ENCODE assay signal across 15 mouse cellular contexts in genomic region chr17:23705525-23706104, GRCm38 (mm10). TPM values are rescaled to one million over a fixed set of nuclear protein-coding genes. Genes with fewer than 3 reads are reported as not detected.
DNase-seq lines count a peak whose midpoint lies in the region; ATAC-seq lines count a peak whose summit lies in the region.
"Had no signal": no experiment of that assay in that cellular context is flagged by ENCODE, and none has a peak within 500 bp of the region (broad histone marks: within the 10 kb centered on the region; RNA-seq: fewer than 3 reads in every experiment).

No protein-coding gene starts in this region.

- no peaks in the 10 kb centered on the region for H3K36me3 ChIP-seq in embryonic facial prominence, embryonic 12.5 days
- no peaks in the 10 kb centered on the region for H3K36me3 ChIP-seq in embryonic facial prominence, embryonic 10.5 days (replicated peaks)
- H3K36me3 ChIP-seq in hindbrain, embryonic 14.5 days (replicated peaks; ENCODE audit: control insufficient read depth, insufficient read depth) = no peaks in the 10 kb centered on the region
- no peaks in the 10 kb centered on the region for H3K36me3 ChIP-seq in hindbrain, embryonic 16.5 days (ENCODE audit: control insufficient read depth, insufficient read depth, low read length)
- H3K36me3 ChIP-seq in liver, embryonic 12.5 days = no peaks in the 10 kb centered on the region
- no peaks in the 10 kb centered on the region for H3K36me3 ChIP-seq in liver, embryonic 11.5 days (ENCODE audit: control insufficient read depth, insufficient read depth, low read length)
- H3K36me3 ChIP-seq in midbrain, embryonic 16.5 days (ENCODE audit: control insufficient read depth, insufficient read depth, low read length) = no peaks in the 10 kb centered on the region
- no peaks in the 10 kb centered on the region for H3K36me3 ChIP-seq in midbrain, embryonic 13.5 days
- H3K36me3 ChIP-seq: embryonic facial prominence, embryonic 15.5 days had no signal

- H3K27ac ChIP-seq in embryonic facial prominence, embryonic 12.5 days = no peak overlapping the region
- no peak overlapping the region for H3K27ac ChIP-seq in embryonic facial prominence, embryonic 10.5 days (replicated peaks)
- H3K27ac ChIP-seq in hindbrain, embryonic 14.5 days = no peak overlapping the region
- H3K27ac ChIP-seq in hindbrain, embryonic 16.5 days (ENCODE audit: low read depth, low read length) = no peak overlapping the region
- H3K27ac ChIP-seq in liver, embryonic 12.5 days = no peak overlapping the region
- H3K27ac ChIP-seq in liver, embryonic 11.5 days (ENCODE audit: low read depth, low read length) = no peak overlapping the region
- H3K27ac ChIP-seq in midbrain, embryonic 16.5 days (ENCODE audit: low read length) = no peak overlapping the region
- H3K27ac ChIP-seq in midbrain, embryonic 13.5 days = no peak overlapping the region
- H3K27ac ChIP-seq: embryonic facial prominence, embryonic 15.5 days; gastrocnemius, adult 2 months had no signal

- no peaks in the 10 kb centered on the region for H3K9me3 ChIP-seq in embryonic facial prominence, embryonic 12.5 days
- H3K9me3 ChIP-seq in embryonic facial prominence, embryonic 10.5 days = no peaks in the 10 kb centered on the region
- H3K9me3 ChIP-seq in hindbrain, embryonic 14.5 days (ENCODE audit: control insufficient read depth, low read length) = no peaks in the 10 kb centered on the region
- H3K9me3 ChIP-seq in hindbrain, embryonic 16.5 days (ENCODE audit: control insufficient read depth, low read length) = no peaks in the 10 kb centered on the region
- H3K9me3 ChIP-seq in liver, embryonic 12.5 days (replicated peaks) = no peaks in the 10 kb centered on the region
- H3K9me3 ChIP-seq in liver, embryonic 11.5 days (ENCODE audit: control insufficient read depth, low read length) = no peaks in the 10 kb centered on the region
- no peaks in the 10 kb centered on the region for H3K9me3 ChIP-seq in midbrain, embryonic 16.5 days (replicated peaks; ENCODE audit: control insufficient read depth, low read length, poor library complexity, severe bottlenecking)
- no peaks in the 10 kb centered on the region for H3K9me3 ChIP-seq in midbrain, embryonic 13.5 days
- H3K9me3 ChIP-seq: embryonic facial prominence, embryonic 15.5 days; megakaryocyte, embryonic 14.5 days had no signal

- WGBS in embryonic facial prominence, embryonic 12.5 days = 73% methylated on average over 7 of the region's 7 CpGs
- 80% methylated on average over 7 of the region's 7 CpGs for WGBS in embryonic facial prominence, embryonic 10.5 days
- 81% methylated on average over 7 of the region's 7 CpGs for whole genome bisulfite sequencing in hindbrain, embryonic 14.5 days
- 80% methylated on average over 7 of the region's 7 CpGs for WGBS in hindbrain, embryonic 16.5 days
- WGBS in liver, embryonic 12.5 days (ENCODE audit: insufficient replicate concordance) = 78% methylated on average over 7 of the region's 7 CpGs
- 70% methylated on average over 7 of the region's 7 CpGs for WGBS in liver, embryonic 11.5 days
- 79% methylated on average over 7 of the region's 7 CpGs for WGBS in midbrain, embryonic 16.5 days
- WGBS in midbrain, embryonic 13.5 days = 72% methylated on average over 7 of the region's 7 CpGs

- no peak overlapping the region for H3K9ac ChIP-seq in embryonic facial prominence, embryonic 12.5 days
- H3K9ac ChIP-seq in hindbrain, embryonic 14.5 days = no peak overlapping the region
- no peak overlapping the region for H3K9ac ChIP-seq in hindbrain, embryonic 16.5 days (ENCODE audit: low read depth, low read length)
- H3K9ac ChIP-seq in liver, embryonic 12.5 days = no peak overlapping the region
- no peak overlapping the region for H3K9ac ChIP-seq in liver, embryonic 11.5 days (ENCODE audit: low read depth, low read length)
- H3K9ac ChIP-seq in midbrain, embryonic 16.5 days (ENCODE audit: low read depth, low read length) = no peak overlapping the region
- H3K9ac ChIP-seq in midbrain, embryonic 13.5 days (replicated peaks) = no peak overlapping the region
- H3K9ac ChIP-seq: embryonic facial prominence, embryonic 15.5 days; liver, postnatal 0 days had no signal

- no peak overlapping the region for H3K4me2 ChIP-seq in embryonic facial prominence, embryonic 12.5 days (replicated peaks)
- H3K4me2 ChIP-seq in hindbrain, embryonic 14.5 days (replicated peaks) = no peak overlapping the region
- no peak overlapping the region for H3K4me2 ChIP-seq in hindbrain, embryonic 16.5 days (ENCODE audit: low read length)
- no peak overlapping the region for H3K4me2 ChIP-seq in liver, embryonic 12.5 days
- no peak overlapping the region for H3K4me2 ChIP-seq in liver, embryonic 11.5 days
- H3K4me2 ChIP-seq in midbrain, embryonic 16.5 days (ENCODE audit: low read length) = no peak overlapping the region
- no peak overlapping the region for H3K4me2 ChIP-seq in midbrain, embryonic 13.5 days (replicated peaks)
- H3K4me2 ChIP-seq: embryonic facial prominence, embryonic 15.5 days had no signal

- H3K27me3 ChIP-seq in embryonic facial prominence, embryonic 12.5 days = peaks cover 15% of the 10 kb centered on the region
- H3K27me3 ChIP-seq in embryonic facial prominence, embryonic 10.5 days (replicated peaks; ENCODE audit: low read depth, poor library complexity, severe bottlenecking) = peaks cover 27% of the 10 kb centered on the region
- peaks cover 23% of the 10 kb centered on the region; the same call in 1 of the 2 replicates for H3K27me3 ChIP-seq in hindbrain, embryonic 14.5 days (ENCODE audit: control insufficient read depth, insufficient read depth, low read length)
- no peaks in the 10 kb centered on the region; the same call in 1 of the 2 replicates for H3K27me3 ChIP-seq in hindbrain, embryonic 16.5 days (replicated peaks; ENCODE audit: control insufficient read depth, insufficient read depth, low read length)
- H3K27me3 ChIP-seq in liver, embryonic 12.5 days (replicated peaks) = peaks cover 79% of the 10 kb centered on the region
- H3K27me3 ChIP-seq in liver, embryonic 11.5 days (replicated peaks; ENCODE audit: control insufficient read depth, insufficient read depth, low read length) = peaks cover 10% of the 10 kb centered on the region
- H3K27me3 ChIP-seq in midbrain, embryonic 16.5 days (ENCODE audit: control insufficient read depth, insufficient read depth, low read depth, low read length) = no peaks in the 10 kb centered on the region; the same call in 1 of the 2 replicates
- peaks cover 22% of the 10 kb centered on the region for H3K27me3 ChIP-seq in midbrain, embryonic 13.5 days

- DNase-seq in embryonic facial prominence, embryonic 10.5 days (ENCODE audit: low spot score) = no peak
- no peak for DNase-seq in hindbrain, embryonic 14.5 days (ENCODE audit: low spot score)
- no peak for DNase-seq in liver, embryonic 11.5 days (ENCODE audit: low spot score)

- H3K4me1 ChIP-seq in embryonic facial prominence, embryonic 12.5 days = peaks cover 10% of the 10 kb centered on the region; the same call in 1 of the 2 replicates
- peaks cover 14% of the 10 kb centered on the region for H3K4me1 ChIP-seq in embryonic facial prominence, embryonic 10.5 days
- no peaks in the 10 kb centered on the region for H3K4me1 ChIP-seq in hindbrain, embryonic 14.5 days (replicated peaks; ENCODE audit: control insufficient read depth, insufficient read depth, low read length)
- no peaks in the 10 kb centered on the region for H3K4me1 ChIP-seq in hindbrain, embryonic 16.5 days (ENCODE audit: control insufficient read depth, insufficient read depth, low read depth, low read length)
- H3K4me1 ChIP-seq in liver, embryonic 12.5 days = no peaks in the 10 kb centered on the region
- H3K4me1 ChIP-seq in liver, embryonic 11.5 days (replicated peaks; ENCODE audit: control insufficient read depth, insufficient read depth, low read length) = no peaks in the 10 kb centered on the region
- no peaks in the 10 kb centered on the region for H3K4me1 ChIP-seq in midbrain, embryonic 16.5 days (ENCODE audit: control insufficient read depth, insufficient read depth, low read length)
- no peaks in the 10 kb centered on the region; the same call in 1 of the 2 replicates for H3K4me1 ChIP-seq in midbrain, embryonic 13.5 days (replicated peaks)
- H3K4me1 ChIP-seq: megakaryocyte, embryonic 14.5 days had no signal

- ATAC-seq in embryonic facial prominence, embryonic 12.5 days (ENCODE audit: insufficient number of reproducible peaks, insufficient read depth, low FRiP score, low TSS enrichment) = peak; percentile 52; the same call in 1 of the 2 replicates
- 0 out of 2 replicates have a peak, but pooled peaks have one; percentile 28 for ATAC-seq in hindbrain, embryonic 14.5 days (ENCODE audit: low FRiP score)
- ATAC-seq in hindbrain, embryonic 16.5 days = no peak
- peak; percentile 30; the same call in 1 of the 2 replicates for ATAC-seq in liver, embryonic 12.5 days
- ATAC-seq in liver, embryonic 11.5 days (replicated peaks; ENCODE audit: low FRiP score) = no peak
- ATAC-seq in midbrain, embryonic 16.5 days = 0 out of 2 replicates have a peak, but pooled peaks have one; percentile 36
- ATAC-seq in midbrain, embryonic 13.5 days = no peak; the same call in 1 of the 2 replicates

- H3K4me3 ChIP-seq in embryonic facial prominence, embryonic 12.5 days = no peak overlapping the region
- H3K4me3 ChIP-seq in embryonic facial prominence, embryonic 10.5 days = no peak overlapping the region
- H3K4me3 ChIP-seq in hindbrain, embryonic 14.5 days (replicated peaks; ENCODE audit: low read length) = no peak overlapping the region
- H3K4me3 ChIP-seq in hindbrain, embryonic 16.5 days (ENCODE audit: low read length) = no peak overlapping the region
- H3K4me3 ChIP-seq in liver, embryonic 12.5 days = no peak overlapping the region
- no peak overlapping the region for H3K4me3 ChIP-seq in liver, embryonic 11.5 days (ENCODE audit: low read depth, low read length)
- no peak overlapping the region for H3K4me3 ChIP-seq in midbrain, embryonic 16.5 days (ENCODE audit: low read depth, low read length)
- no peak overlapping the region for H3K4me3 ChIP-seq in midbrain, embryonic 13.5 days (replicated peaks)
- H3K4me3 ChIP-seq: embryonic facial prominence, embryonic 15.5 days; gastrocnemius, adult 2 months; megakaryocyte, embryonic 14.5 days had no signal

RNA-seq across cellular contexts. Expression of gene 1520401A03Rik, which starts 17.0 kb away (rescaled TPM):
- 0.66 and 1.0 TPM in 2 replicates for polyA plus RNA-seq in embryonic facial prominence, embryonic 12.5 days (2016; fragmentation: Nextera tagmentation; extraction: Ambion mirVana)
- 0.05 TPM in 1 of 2 replicates, not detected in the other for polyA plus RNA-seq in embryonic facial prominence, embryonic 10.5 days (2016; fragmentation: Nextera tagmentation; extraction: Ambion mirVana)
- polyA plus RNA-seq in hindbrain, embryonic 14.5 days (2014; fragmentation: Nextera tagmentation; extraction: Ambion mirVana) = 0.09 and 0.18 TPM in 2 replicates
- 0.13 TPM in 1 of 2 replicates, not detected in the other for polyA plus RNA-seq in hindbrain, embryonic 16.5 days (2015; fragmentation: Nextera tagmentation; extraction: Ambion mirVana)
- polyA plus RNA-seq in liver, embryonic 12.5 days (2016; fragmentation: Nextera tagmentation; extraction: Ambion mirVana) = 0.05 and 0.10 TPM in 2 replicates
- 0.11 TPM in 1 of 2 replicates, not detected in the other for polyA plus RNA-seq in liver, embryonic 11.5 days (2014; fragmentation: Nextera tagmentation; extraction: Ambion mirVana)
- polyA plus RNA-seq in midbrain, embryonic 16.5 days (2015; fragmentation: Nextera tagmentation; extraction: Ambion mirVana) = 0.07 and 0.19 TPM in 2 replicates
- polyA plus RNA-seq in midbrain, embryonic 13.5 days (2015; fragmentation: Nextera tagmentation; extraction: Ambion mirVana) = 0.30 TPM in 1 of 2 replicates, not detected in the other
- polyA plus RNA-seq: heart, embryonic 14.5 days; inflammation-experienced regulatory T-cells, adult 6 months; liver, postnatal 0 days; small intestine, adult 2 months had no signal

RNA-seq across cellular contexts. Expression of gene Pkmyt1, which starts 20.5 kb away (rescaled TPM):
- 54.2 and 54.6 TPM in 2 replicates for polyA plus RNA-seq in embryonic facial prominence, embryonic 12.5 days (2016; fragmentation: Nextera tagmentation; extraction: Ambion mirVana)
- polyA plus RNA-seq in embryonic facial prominence, embryonic 10.5 days (2016; fragmentation: Nextera tagmentation; extraction: Ambion mirVana) = 61.6 and 62.0 TPM in 2 replicates
- polyA plus RNA-seq in hindbrain, embryonic 14.5 days (2014; fragmentation: Nextera tagmentation; extraction: Ambion mirVana) = 16.9 and 17.7 TPM in 2 replicates
- polyA plus RNA-seq in hindbrain, embryonic 16.5 days (2015; fragmentation: Nextera tagmentation; extraction: Ambion mirVana) = 20.8 and 21.1 TPM in 2 replicates
- polyA plus RNA-seq in liver, embryonic 12.5 days (2016; fragmentation: Nextera tagmentation; extraction: Ambion mirVana) = 41.1 and 42.1 TPM in 2 replicates
- 51.5 and 60.2 TPM in 2 replicates for polyA plus RNA-seq in liver, embryonic 11.5 days (2014; fragmentation: Nextera tagmentation; extraction: Ambion mirVana)
- 17.9 and 19.7 TPM in 2 replicates for polyA plus RNA-seq in midbrain, embryonic 16.5 days (2015; fragmentation: Nextera tagmentation; extraction: Ambion mirVana)
- 21.4 and 26.5 TPM in 2 replicates for polyA plus RNA-seq in midbrain, embryonic 13.5 days (2015; fragmentation: Nextera tagmentation; extraction: Ambion mirVana)

RNA-seq across cellular contexts. Expression of gene Cldn9, which starts 21.8 kb away (rescaled TPM):
- 12.6 and 13.5 TPM in 2 replicates for polyA plus RNA-seq in embryonic facial prominence, embryonic 12.5 days (2016; fragmentation: Nextera tagmentation; extraction: Ambion mirVana)
- polyA plus RNA-seq in embryonic facial prominence, embryonic 10.5 days (2016; fragmentation: Nextera tagmentation; extraction: Ambion mirVana) = 10.5 and 13.5 TPM in 2 replicates
- polyA plus RNA-seq in hindbrain, embryonic 14.5 days (2014; fragmentation: Nextera tagmentation; extraction: Ambion mirVana) = 1.7 and 2.6 TPM in 2 replicates
- 1.6 and 2.0 TPM in 2 replicates for polyA plus RNA-seq in hindbrain, embryonic 16.5 days (2015; fragmentation: Nextera tagmentation; extraction: Ambion mirVana)
- 0.08 and 0.11 TPM in 2 replicates for polyA plus RNA-seq in liver, embryonic 12.5 days (2016; fragmentation: Nextera tagmentation; extraction: Ambion mirVana)
- polyA plus RNA-seq in liver, embryonic 11.5 days (2014; fragmentation: Nextera tagmentation; extraction: Ambion mirVana) = 0.49 and 0.56 TPM in 2 replicates
- polyA plus RNA-seq in midbrain, embryonic 16.5 days (2015; fragmentation: Nextera tagmentation; extraction: Ambion mirVana) = 0.62 and 0.67 TPM in 2 replicates
- 0.32 and 1.1 TPM in 2 replicates for polyA plus RNA-seq in midbrain, embryonic 13.5 days (2015; fragmentation: Nextera tagmentation; extraction: Ambion mirVana)
- polyA plus RNA-seq: inflammation-experienced regulatory T-cells, adult 6 months had no signal

RNA-seq across cellular contexts. Expression of gene Cldn6, which starts 26.6 kb away (rescaled TPM):
- 49.2 and 52.4 TPM in 2 replicates for polyA plus RNA-seq in embryonic facial prominence, embryonic 12.5 days (2016; fragmentation: Nextera tagmentation; extraction: Ambion mirVana)
- polyA plus RNA-seq in embryonic facial prominence, embryonic 10.5 days (2016; fragmentation: Nextera tagmentation; extraction: Ambion mirVana) = 77.2 and 81.3 TPM in 2 replicates
- 0.24 and 0.26 TPM in 2 replicates for polyA plus RNA-seq in hindbrain, embryonic 14.5 days (2014; fragmentation: Nextera tagmentation; extraction: Ambion mirVana)
- polyA plus RNA-seq in hindbrain, embryonic 16.5 days (2015; fragmentation: Nextera tagmentation; extraction: Ambion mirVana) = 0.34 and 0.54 TPM in 2 replicates
- 0.78 and 2.3 TPM in 2 replicates for polyA plus RNA-seq in liver, embryonic 12.5 days (2016; fragmentation: Nextera tagmentation; extraction: Ambion mirVana)
- 9.9 and 11.4 TPM in 2 replicates for polyA plus RNA-seq in liver, embryonic 11.5 days (2014; fragmentation: Nextera tagmentation; extraction: Ambion mirVana)
- polyA plus RNA-seq in midbrain, embryonic 16.5 days (2015; fragmentation: Nextera tagmentation; extraction: Ambion mirVana) = 0.52 and 1.2 TPM in 2 replicates
- 0.15 and 0.17 TPM in 2 replicates for polyA plus RNA-seq in midbrain, embryonic 13.5 days (2015; fragmentation: Nextera tagmentation; extraction: Ambion mirVana)
- polyA plus RNA-seq: inflammation-experienced regulatory T-cells, adult 6 months had no signal

RNA-seq across cellular contexts. Expression of gene Tnfrsf12a, which starts 28.3 kb away (rescaled TPM):
- polyA plus RNA-seq in embryonic facial prominence, embryonic 12.5 days (2016; fragmentation: Nextera tagmentation; extraction: Ambion mirVana) = 8.6 and 9.2 TPM in 2 replicates
- polyA plus RNA-seq in embryonic facial prominence, embryonic 10.5 days (2016; fragmentation: Nextera tagmentation; extraction: Ambion mirVana) = 4.6 and 6.4 TPM in 2 replicates
- polyA plus RNA-seq in hindbrain, embryonic 14.5 days (2014; fragmentation: Nextera tagmentation; extraction: Ambion mirVana) = 3.1 and 3.7 TPM in 2 replicates
- 5.8 and 6.1 TPM in 2 replicates for polyA plus RNA-seq in hindbrain, embryonic 16.5 days (2015; fragmentation: Nextera tagmentation; extraction: Ambion mirVana)
- 7.1 and 7.8 TPM in 2 replicates for polyA plus RNA-seq in liver, embryonic 12.5 days (2016; fragmentation: Nextera tagmentation; extraction: Ambion mirVana)
- 7.9 and 9.5 TPM in 2 replicates for polyA plus RNA-seq in liver, embryonic 11.5 days (2014; fragmentation: Nextera tagmentation; extraction: Ambion mirVana)
- polyA plus RNA-seq in midbrain, embryonic 16.5 days (2015; fragmentation: Nextera tagmentation; extraction: Ambion mirVana) = 2.5 and 2.6 TPM in 2 replicates
- polyA plus RNA-seq in midbrain, embryonic 13.5 days (2015; fragmentation: Nextera tagmentation; extraction: Ambion mirVana) = 1.4 and 2.9 TPM in 2 replicates

Comparison
In these comparisons a context has a peak if more than half of its experiments do, and no peak if none do; other contexts are left out.
1. ATAC-seq: peak in embryonic facial prominence, embryonic 12.5 days (single experiment), hindbrain, embryonic 14.5 days (single experiment), liver, embryonic 12.5 days (single experiment) and midbrain, embryonic 16.5 days (single experiment); none in hindbrain, embryonic 16.5 days (single experiment), liver, embryonic 11.5 days (single experiment) and midbrain, embryonic 13.5 days (single experiment).